Mouse (Mus musculus): ENCODE data around the gene Ctps.

DNA sequence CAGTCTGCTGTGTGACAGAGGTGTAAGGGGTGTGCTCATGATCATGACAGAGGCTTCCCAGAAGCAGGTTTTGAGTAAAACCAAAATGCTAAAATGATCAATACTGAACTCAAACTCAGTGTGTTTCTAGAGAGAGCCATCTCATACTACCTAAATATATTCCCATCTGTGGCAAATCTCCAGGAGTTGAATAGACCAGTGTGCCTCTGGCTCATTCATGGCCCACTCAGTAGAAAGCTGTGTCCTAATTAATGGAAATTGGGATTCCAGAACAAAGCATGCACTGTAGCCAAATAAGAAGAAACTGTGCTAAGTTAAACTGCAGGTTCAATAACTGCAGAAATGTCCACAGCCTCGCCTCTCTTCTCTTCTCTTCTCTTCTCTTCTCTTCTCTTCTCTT, 16.9 kb upstream of the Ctps start:
- no peak for TF ChIP-seq EP300 (IDR thresholded peaks at IDR 0.05)
- no peak for TF ChIP-seq CTCF (IDR thresholded peaks at IDR 0.05)

All from lung, postnatal 0 days (tissue).